Mouse (Mus musculus) thymus, adult 2 months (tissue): ENCODE results near the gene Catip. TPM values are rescaled to one million over a fixed set of nuclear protein-coding genes. Genes with fewer than 3 reads are reported as not detected.

Experiments used
- DNase-seq: peaks from one replicate; pipeline ENCODE4 v3.0.0; 2021
- H3K27ac ChIP-seq: fragments of 200-500 bp; 2 replicates; pipeline ENCODE4 v1.5.1; 2012; ENCODE audit warnings: low read length, control low read depth; ENCODE audit not compliant: control insufficient read depth, insufficient read depth
- H3K27me3 ChIP-seq: fragments of 200-500 bp; 2 replicates; pipeline ENCODE4 v1.6.1; 2012; ENCODE audit warnings: mild to moderate bottlenecking, low read length, moderate library complexity, mixed read lengths; ENCODE audit not compliant: control insufficient read depth, insufficient read depth
- H3K36me3 ChIP-seq: fragments of 200-500 bp; 2 replicates; pipeline ENCODE4 v1.6.1; 2012; ENCODE audit warnings: mild to moderate bottlenecking, low read length, moderate library complexity; ENCODE audit not compliant: control insufficient read depth, insufficient read depth
- H3K4me1 ChIP-seq: fragments of 200-500 bp; replicated peaks from 2 replicates; pipeline ENCODE4 v1.6.1; 2012; ENCODE audit warnings: low read length; ENCODE audit not compliant: control insufficient read depth, insufficient read depth
- H3K4me3 ChIP-seq: fragments of 200-500 bp; 2 replicates; pipeline ENCODE4 v1.5.1; 2012; ENCODE audit warnings: mild to moderate bottlenecking, low read length, control low read depth, moderate library complexity; ENCODE audit not compliant: control insufficient read depth, insufficient read depth
- CTCF ChIP-seq: fragments of 200-500 bp; IDR thresholded peaks from 2 replicates; pipeline ENCODE4 v1.5.1; 2012; ENCODE audit warnings: mild to moderate bottlenecking, control low read depth, low read length, moderate library complexity, borderline replicate concordance; ENCODE audit not compliant: control insufficient read depth, poor library complexity, insufficient read depth; ENCODE audit errors: extremely low read depth
- POLR2A ChIP-seq: fragments of 200-500 bp; IDR thresholded peaks from 2 replicates; pipeline ENCODE4 v1.6.1; 2012; ENCODE audit warnings: mild to moderate bottlenecking, low read length, control low read depth, moderate library complexity; ENCODE audit not compliant: control insufficient read depth, poor library complexity, insufficient read depth; ENCODE audit errors: extremely low read depth
- WGBS: fragments of 180-500 bp; shearing (Covaris S2); methylation state at CpG from one replicate; pipeline ENCODE4 v1.1.7; 2018; 5-methylcytosine and 5-hydroxymethylcytosine counted together
- polyA plus RNA-seq: library from polyadenylated mRNA; depleted of rRNA; stranded (reverse); fragments of >200 nt; gene quantifications from 2 replicates; pipeline ENCODE4 v1.2.3, GENCODE M21; 2012; rRNA removed

Catip gene
- polyA plus RNA-seq, 1 experiment = 0.13 TPM

- TF ChIP-seq CTCF = no peak
- TF ChIP-seq POLR2A = no peak
- Histone ChIP-seq H3K27ac (no peak overlapping the region), H3K36me3 (no peaks in the 10 kb centered on the region), H3K4me1 (0 out of 2 replicates have a peak, but pooled peaks cover 3% of the 10 kb centered on the region), H3K4me3 (no peak overlapping the region), H3K27me3 (no peaks in the 10 kb centered on the region)
- no peak for DNase-seq
- 93% methylated on average over 4 of the region's 4 CpGs for WGBS
Measured at GRCm38 (mm10) chr1:74404206-74404605, 42.3 kb downstream of the Catip start.

- 66% methylated on average over 15 of the region's 15 CpGs for WGBS
- H3K27ac ChIP-seq = no peak within 1 kb of the TSS
- TF ChIP-seq CTCF (no peak), POLR2A (no peak)
- H3K27me3 ChIP-seq = no peaks in the 10 kb centered on the region
- no peak for DNase-seq
- H3K36me3 ChIP-seq = no peaks in the 10 kb centered on the region
- H3K4me1 ChIP-seq = 0 out of 2 replicates have a peak, but pooled peaks cover 3% of the 10 kb centered on the region
- no peak within 1 kb of the TSS for H3K4me3 ChIP-seq
Measured at GRCm38 (mm10) chr1:74408589-74409504, 46.9 kb downstream of the Catip start, which contains the start of gene Vil1. Gene Vil1, plus strand, starts transcription at chr1:74409376.

GRCm38 (mm10) chr1:74411753-74412325 lies 49.9 kb downstream of the Catip start:
- Histone ChIP-seq H3K4me3 (no peak overlapping the region), H3K4me1 (0 out of 2 replicates have a peak, but pooled peaks cover 3% of the 10 kb centered on the region), H3K27me3 (no peaks in the 10 kb centered on the region), H3K36me3 (no peaks in the 10 kb centered on the region), H3K27ac (no peak overlapping the region)
- 84% methylated on average over 2 of the region's 2 CpGs for WGBS
- DNase-seq = no peak
- TF ChIP-seq CTCF = no peak
- no peak for TF ChIP-seq POLR2A

GRCm38 (mm10) chr1:74412711-74413110 lies 50.8 kb downstream of the Catip start:
- Histone ChIP-seq H3K4me3 (no peak overlapping the region), H3K27ac (no peak overlapping the region)

GRCm38 (mm10) chr1:74415143-74415542 lies 53.2 kb downstream of the Catip start:
- Histone ChIP-seq H3K4me3 (no peak overlapping the region), H3K4me1 (no peaks in the 10 kb centered on the region), H3K27ac (no peak overlapping the region), H3K36me3 (no peaks in the 10 kb centered on the region), H3K27me3 (no peaks in the 10 kb centered on the region)
- no peak for DNase-seq
- TF ChIP-seq CTCF (no peak), POLR2A (no peak)
- WGBS = 52% methylated on average over 4 of the region's 4 CpGs

More at GRCm38 (mm10) chr1:74412711-74413110, 50.8 kb downstream of the Catip start:
- WGBS = 89% methylated on average over 8 of the region's 8 CpGs
- no peak for TF ChIP-seq CTCF
- TF ChIP-seq POLR2A = no peak
- H3K36me3 ChIP-seq = no peaks in the 10 kb centered on the region
- no peaks in the 10 kb centered on the region for H3K27me3 ChIP-seq
- DNase-seq = no peak
- H3K4me1 ChIP-seq = 0 out of 2 replicates have a peak, but pooled peaks cover 3% of the 10 kb centered on the region

Other genes with a start within 250 kb of the Catip start
- 117 and 122 TPM in 2 replicates for gene Tns1, start 237.7 kb upstream of the Catip start, polyA plus RNA-seq
- 0.49 and 1.0 TPM in 2 replicates for gene Rufy4, start 236.6 kb upstream of the Catip start, polyA plus RNA-seq
- 0.74 and 2.2 TPM in 2 replicates for gene Cxcr2, start 208.1 kb upstream of the Catip start, polyA plus RNA-seq
- not detected in 2 replicates for gene Cxcr1, start 167.5 kb upstream of the Catip start, polyA plus RNA-seq
- gene Arpc2, start 126.0 kb upstream of the Catip start, polyA plus RNA-seq = 263 and 279 TPM in 2 replicates
- 0.40 and 1.3 TPM in 2 replicates for gene Gpbar1, start 83.6 kb upstream of the Catip start, polyA plus RNA-seq
- gene Aamp, start 77.4 kb upstream of the Catip start, polyA plus RNA-seq = 183 and 201 TPM in 2 replicates
- gene Pnkd, start 77.2 kb upstream of the Catip start, polyA plus RNA-seq = 41.1 and 50.1 TPM in 2 replicates
- 55.5 and 69.2 TPM in 2 replicates for gene Tmbim1, start 56.5 kb upstream of the Catip start, polyA plus RNA-seq
- gene Slc11a1, start 13.1 kb downstream of the Catip start, polyA plus RNA-seq = 46.3 and 48.7 TPM in 2 replicates
- gene Ctdsp1, start 29.4 kb downstream of the Catip start, polyA plus RNA-seq = 201 and 203 TPM in 2 replicates
- 0.74 and 1.0 TPM in 2 replicates for gene Vil1, start 47.3 kb downstream of the Catip start, polyA plus RNA-seq
- 40.2 and 53.1 TPM in 2 replicates for gene Cnot9, start 143.9 kb downstream of the Catip start, polyA plus RNA-seq
- 0.24 and 0.33 TPM in 2 replicates for gene Plcd4, start 180.8 kb downstream of the Catip start, polyA plus RNA-seq
- 7.3 and 8.6 TPM in 2 replicates for gene Usp37, start 182.2 kb downstream of the Catip start, polyA plus RNA-seq
- 28.4 and 30.3 TPM in 2 replicates for gene Zfp142, start 226.1 kb downstream of the Catip start, polyA plus RNA-seq
- gene Bcs1l, start 226.2 kb downstream of the Catip start, polyA plus RNA-seq = 14.7 and 17.3 TPM in 2 replicates
- 68.0 and 82.4 TPM in 2 replicates for gene Rnf25, start 239.3 kb downstream of the Catip start, polyA plus RNA-seq
- gene Stk36, start 239.3 kb downstream of the Catip start, polyA plus RNA-seq = 2.6 and 3.7 TPM in 2 replicates